Mouse (Mus musculus) colon, adult 2 months (tissue): ENCODE data around the gene Cmpk2. TPM values are rescaled to one million over a fixed set of nuclear protein-coding genes. Genes with fewer than 3 reads are reported as not detected.

ENCODE experiments used
- polyA plus RNA-seq: library from polyadenylated mRNA; depleted of rRNA; stranded (reverse); fragments of >200 nt; gene quantifications from 2 replicates; pipeline ENCODE4 v1.2.3, GENCODE M21; 2012; rRNA removed

The Cmpk2 gene
- 4.7 and 5.4 TPM in 2 replicates for polyA plus RNA-seq

DNA sequence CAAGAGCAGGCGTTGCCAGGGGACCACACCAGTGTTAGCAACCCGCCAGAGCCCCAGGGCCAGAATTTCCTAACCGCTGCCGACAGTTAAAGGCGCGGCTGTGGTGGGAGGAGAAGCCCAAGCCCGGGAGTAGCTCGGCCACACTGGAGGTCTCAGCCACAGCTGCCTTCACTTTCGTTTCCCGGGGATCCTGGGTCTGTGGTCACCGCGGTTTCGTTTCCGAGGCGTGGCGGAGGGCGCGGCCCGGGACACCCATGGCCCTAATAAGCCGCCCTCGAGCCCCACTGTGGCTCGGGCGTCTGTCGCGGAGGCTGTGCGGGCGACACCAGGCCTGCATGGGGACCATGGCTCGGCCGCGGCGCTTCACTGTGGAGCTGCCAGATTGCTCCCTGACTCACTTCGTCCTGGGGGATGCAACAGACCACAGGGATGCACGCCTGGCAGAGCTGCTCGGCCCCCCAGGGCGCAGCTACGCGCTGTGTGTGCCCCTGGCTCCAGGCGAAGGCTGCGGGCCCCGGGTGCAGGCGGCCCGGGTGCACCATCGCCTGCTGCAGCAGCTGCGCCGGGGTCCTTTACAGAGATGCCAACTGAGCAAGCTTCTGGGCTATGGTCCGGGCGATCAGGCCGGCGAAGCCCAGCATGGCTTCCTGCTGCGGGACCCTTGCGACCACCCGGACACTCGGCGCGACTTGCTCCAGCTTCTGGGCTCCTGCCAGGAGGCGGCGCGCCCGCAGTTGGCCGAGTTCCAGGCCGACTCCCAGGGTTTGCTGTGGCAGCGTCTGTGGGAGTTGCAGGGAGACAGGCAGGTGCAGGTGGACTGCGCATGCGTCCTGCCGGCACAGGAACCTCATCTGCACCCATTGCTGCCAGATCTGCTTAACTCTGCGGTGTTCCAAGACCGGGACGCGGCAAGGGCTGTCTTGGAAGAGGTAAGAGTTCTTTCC lies at the start of gene Cmpk2:
Gene Cmpk2, plus strand, starts transcription at position 107 of the 944 bp plus-strand sequence.

DNA sequence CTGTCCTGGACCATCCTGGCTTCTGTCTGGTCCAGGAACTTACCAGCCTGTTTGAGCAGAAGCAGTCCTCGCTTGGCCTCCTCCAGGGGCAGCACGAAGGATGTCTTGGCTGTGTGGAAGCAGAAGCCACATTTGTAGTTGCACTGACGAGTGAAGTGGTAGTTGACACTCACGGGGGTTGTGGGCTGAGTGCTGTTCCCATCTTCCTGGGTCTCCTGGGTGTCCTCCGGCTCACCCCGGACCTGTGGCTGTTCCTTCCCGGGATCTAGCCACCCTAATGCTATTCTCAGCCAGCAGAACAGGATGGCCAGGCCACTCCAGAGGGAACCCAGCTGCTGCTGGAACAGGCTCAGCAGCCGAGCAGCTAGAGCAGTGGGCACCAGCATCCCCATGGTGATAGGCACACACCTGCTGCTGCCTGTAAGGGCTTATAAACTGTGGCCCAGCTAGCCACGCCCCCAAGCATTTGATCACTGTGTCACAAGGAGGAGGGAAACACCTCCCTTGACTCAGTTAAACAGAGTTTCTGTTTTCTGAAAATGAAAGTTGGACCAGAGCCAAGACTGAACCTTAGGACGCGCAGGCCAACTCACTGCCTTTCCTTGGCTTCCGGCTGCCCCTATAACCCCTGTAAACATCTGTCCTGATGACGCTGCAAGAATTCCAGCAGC lies 12.8 kb upstream of the Cmpk2 start, which contains the start of gene Rsad2:
Gene Rsad2, minus strand, starts transcription at position 425 of the 671 bp plus-strand sequence.

Other genes with a start within 250 kb of the Cmpk2 start
- gene Rnf144a, start 54.0 kb upstream of the Cmpk2 start, polyA plus RNA-seq: 2.4 and 2.6 TPM in 2 replicates
- 1.9 and 2.4 TPM in 2 replicates for gene Rsad2, start 12.8 kb upstream of the Cmpk2 start, polyA plus RNA-seq